Mouse (Mus musculus) midbrain, postnatal 0 days (tissue): Measurements from ENCODE around the gene Kank4. TPM values are rescaled to one million over a fixed set of nuclear protein-coding genes. Genes with fewer than 3 reads are reported as not detected.

Source experiments
- ATAC-seq: fragments of 200-750 bp; cut with Nextera tagmentation; 2 replicates; pipeline ENCODE4 v1.8.0; 2017; ENCODE audit warnings: moderate number of reproducible peaks, mild to moderate bottlenecking, moderate TSS enrichment, moderate library complexity; ENCODE audit not compliant: low FRiP score
- DNase-seq: peaks from one replicate; pipeline ENCODE4 v3.0.0-alpha.2; 2015; ENCODE audit warnings: low spot score
- H3K27ac ChIP-seq: fragments of 300-500 bp; sonication (generic); 2 replicates; pipeline ENCODE4 v1.5.1; 2014; ENCODE audit warnings: low read depth, mild to moderate bottlenecking, low read length, mixed read lengths
- H3K27me3 ChIP-seq: fragments of 300-500 bp; sonication (generic); 2 replicates; pipeline ENCODE4 v1.6.1; 2014; ENCODE audit warnings: low read length, control low read depth, mixed read lengths; ENCODE audit not compliant: insufficient read depth
- H3K36me3 ChIP-seq: fragments of 300-500 bp; sonication (generic); 2 replicates; pipeline ENCODE4 v1.6.1; 2014; ENCODE audit warnings: low read length, control low read depth, mixed read lengths; ENCODE audit not compliant: insufficient read depth
- H3K4me1 ChIP-seq: fragments of 300-500 bp; sonication (generic); 2 replicates; pipeline ENCODE4 v1.6.1; 2014; ENCODE audit warnings: mild to moderate bottlenecking, control low read depth, antibody characterized with exemption, low read length, mixed read lengths; ENCODE audit not compliant: insufficient read depth
- H3K4me2 ChIP-seq: fragments of 300-500 bp; sonication (generic); 2 replicates; pipeline ENCODE4 v1.6.1; 2014; ENCODE audit warnings: low read depth, mild to moderate bottlenecking, low read length, mixed read lengths; ENCODE audit not compliant: poor library complexity, severe bottlenecking
- H3K4me3 ChIP-seq: fragments of 300-500 bp; sonication (generic); 2 replicates; pipeline ENCODE4 v1.5.1; 2014; ENCODE audit warnings: low read depth, mild to moderate bottlenecking, low read length, moderate library complexity
- H3K9ac ChIP-seq: fragments of 300-500 bp; sonication (generic); replicated peaks from 2 replicates; pipeline ENCODE4 v1.6.1; 2014; ENCODE audit warnings: mild to moderate bottlenecking, low read length, moderate library complexity, mixed read lengths; ENCODE audit not compliant: poor library complexity, severe bottlenecking
- H3K9me3 ChIP-seq: fragments of 300-500 bp; sonication (generic); 2 replicates; pipeline ENCODE4 v1.6.1; 2016; ENCODE audit warnings: low read length, control low read depth
- CTCF ChIP-seq: IDR thresholded peaks from 2 replicates; pipeline ENCODE4 v1.5.1; 2016; ENCODE audit warnings: antibody characterized with exemption, mild to moderate bottlenecking
- WGBS: fragments of 180-500 bp; shearing (Covaris S2); extraction: QIAGEN DNeasy Blood & Tissue Kit; methylation state at CpG from one replicate; pipeline ENCODE4 v1.1.7; 2014; 5-methylcytosine and 5-hydroxymethylcytosine counted together
- polyA plus RNA-seq: library from polyadenylated mRNA; unstranded; fragments of >200 nt; fragmentation: Nextera tagmentation; extraction: Ambion mirVana; gene quantifications from 2 replicates; pipeline ENCODE4 v1.2.1, GENCODE M21; 2015
- total RNA-seq: library from RNA; depleted of rRNA; stranded (reverse); fragments of >200 nt; gene quantifications from 2 replicates; pipeline ENCODE4 v1.2.3, GENCODE M21; 2014

Kank4 gene
- total and polyA plus RNA-seq, 2 experiments from 2014 or later = 0.32 to 4.4 TPM

- Histone ChIP-seq H3K27me3 (no peaks in the 10 kb centered on the region), H3K4me2 (no peak overlapping the region), H3K36me3 (no peaks in the 10 kb centered on the region), H3K4me1 (no peaks in the 10 kb centered on the region), H3K4me3 (no peak overlapping the region), H3K9me3 (no peaks in the 10 kb centered on the region), H3K27ac (no peak overlapping the region), H3K9ac (no peak overlapping the region)
- no peak for DNase-seq
- 0 out of 2 replicates have a peak, but pooled peaks have one; percentile 13 for ATAC-seq
- TF ChIP-seq CTCF = no peak
- 63% methylated on average over 3 of the region's 3 CpGs for WGBS
These were observed 5.7 kb upstream of the Kank4 start for GRCm38 (mm10) chr4:98823047-98823446.

- H3K9me3 ChIP-seq = no peaks in the 10 kb centered on the region
- ATAC-seq = no peak
- no peak overlapping the region for H3K9ac ChIP-seq
- H3K4me3 ChIP-seq = no peak overlapping the region
- no peak for TF ChIP-seq CTCF
- no peak overlapping the region for H3K4me2 ChIP-seq
- DNase-seq = no peak
- no peaks in the 10 kb centered on the region for H3K36me3 ChIP-seq
- WGBS = 81% methylated on average over 3 of the region's 3 CpGs
- no peaks in the 10 kb centered on the region for H3K4me1 ChIP-seq
- H3K27me3 ChIP-seq = peaks cover 2% of the 10 kb centered on the region; the same call in 1 of the 2 replicates
- no peak overlapping the region for H3K27ac ChIP-seq
These were observed 5.1 kb upstream of the Kank4 start for GRCm38 (mm10) chr4:98822478-98822877.

GRCm38 (mm10) chr4:98819216-98819755 is 1.9 kb upstream of the Kank4 start:
- no peak overlapping the region for H3K27ac ChIP-seq
- no peaks in the 10 kb centered on the region for H3K36me3 ChIP-seq
- no peaks in the 10 kb centered on the region for H3K9me3 ChIP-seq
- no peaks in the 10 kb centered on the region for H3K4me1 ChIP-seq
- no peak overlapping the region for H3K4me2 ChIP-seq
- no peak for DNase-seq
- WGBS = 83% methylated on average over 10 of the region's 10 CpGs
- no peak overlapping the region for H3K4me3 ChIP-seq
- TF ChIP-seq CTCF = no peak
- peaks cover 19% of the 10 kb centered on the region for H3K27me3 ChIP-seq
- no peak overlapping the region for H3K9ac ChIP-seq
- ATAC-seq = no peak

DNA sequence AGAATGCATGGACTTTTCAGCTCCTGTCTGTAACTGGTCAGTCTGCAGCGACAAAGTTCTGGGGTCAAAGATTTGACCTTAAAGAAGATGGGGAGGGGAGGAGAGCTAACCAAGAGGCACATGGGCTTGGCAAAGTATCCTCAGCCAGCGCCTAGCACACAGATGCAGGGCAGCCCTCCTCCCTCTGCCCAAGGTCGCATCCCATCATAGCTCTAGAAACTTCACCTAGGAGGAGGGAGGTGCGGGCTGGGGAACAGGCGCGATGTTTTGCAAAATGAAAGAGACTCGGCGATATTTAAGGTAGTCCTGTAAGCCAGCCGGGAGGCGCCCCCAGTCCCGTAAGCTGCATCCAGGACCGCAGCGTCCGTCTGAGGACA is 542 bp downstream of the Kank4 start:
- Histone ChIP-seq H3K9ac (peak overlapping the region; percentile 63), H3K36me3 (no peaks in the 10 kb centered on the region), H3K4me2 (peak overlapping the region; percentile 99), H3K9me3 (no peaks in the 10 kb centered on the region), H3K27me3 (peaks cover 19% of the 10 kb centered on the region), H3K4me1 (no peaks in the 10 kb centered on the region), H3K27ac (no peak overlapping the region), H3K4me3 (peak overlapping the region; percentile 78)
- no peak for TF ChIP-seq CTCF
- 2% methylated on average over 14 of the region's 14 CpGs for WGBS
- no peak for DNase-seq
- ATAC-seq = no peak

DNA sequence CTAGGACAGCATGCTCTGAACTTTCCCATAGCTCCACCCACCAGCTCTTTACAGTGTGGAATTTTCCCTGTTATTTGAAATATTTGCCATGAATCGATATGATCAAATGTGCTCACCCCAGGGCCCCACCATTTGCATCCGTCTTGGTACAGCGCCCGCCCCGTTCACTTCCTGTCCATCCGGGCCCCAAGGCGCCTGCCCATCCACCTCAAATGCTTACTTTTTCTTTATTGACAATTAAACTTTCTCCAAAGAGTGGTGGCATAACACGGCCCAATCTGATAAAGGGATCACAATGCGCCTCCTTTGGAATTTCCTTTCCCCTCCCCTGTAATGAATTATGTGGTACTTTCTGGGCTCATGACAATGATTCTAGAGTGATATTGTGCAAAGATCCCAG is 11.0 kb downstream of the Kank4 start:
- TF ChIP-seq CTCF = no peak
- Histone ChIP-seq H3K4me3 (no peak overlapping the region), H3K9ac (no peak overlapping the region), H3K36me3 (no peaks in the 10 kb centered on the region), H3K27me3 (no peaks in the 10 kb centered on the region; the same call in 1 of the 2 replicates), H3K9me3 (no peaks in the 10 kb centered on the region), H3K4me2 (no peak overlapping the region), H3K27ac (no peak overlapping the region), H3K4me1 (no peaks in the 10 kb centered on the region)
- 89% methylated on average over 9 of the region's 9 CpGs for WGBS
- ATAC-seq = no peak
- DNase-seq = no peak

DNA sequence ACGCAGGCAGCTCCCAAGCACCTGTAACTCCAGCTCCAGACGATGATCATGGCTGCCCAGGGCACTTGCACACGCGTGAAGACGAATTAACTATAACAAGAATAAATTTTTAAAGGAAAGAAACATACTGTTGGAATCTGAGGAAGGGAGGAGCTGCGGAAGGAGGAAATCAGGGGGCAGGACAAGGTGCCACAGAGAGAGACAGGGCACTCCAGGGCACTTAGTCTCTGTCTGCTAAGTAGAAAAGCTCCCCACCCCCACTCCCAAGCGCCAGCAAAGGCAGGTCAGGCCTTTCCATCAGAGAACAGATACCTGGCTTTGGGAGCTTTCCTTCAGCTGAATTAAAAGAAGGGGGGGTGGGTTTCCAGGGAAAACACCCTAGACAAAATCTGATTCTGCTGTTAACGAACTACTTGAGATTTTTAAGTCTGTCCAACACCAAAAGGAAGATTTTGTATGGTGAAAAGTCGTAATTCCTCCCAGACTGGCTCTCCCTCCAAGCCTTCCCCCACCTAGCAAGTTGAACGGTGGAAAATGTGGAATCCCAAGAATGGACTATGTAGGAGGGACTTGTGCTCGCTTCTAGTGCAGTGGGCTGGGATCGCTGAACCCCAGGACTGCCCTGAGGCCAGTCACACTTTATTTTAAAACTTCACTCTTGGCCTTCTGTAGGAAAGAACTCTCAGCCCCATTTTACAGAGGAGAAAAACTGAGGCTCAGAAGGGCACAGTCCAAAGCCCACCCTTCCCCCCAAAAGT is 11.9 kb downstream of the Kank4 start:
- Histone ChIP-seq H3K9me3 (no peaks in the 10 kb centered on the region), H3K27ac (no peak overlapping the region), H3K36me3 (no peaks in the 10 kb centered on the region), H3K27me3 (no peaks in the 10 kb centered on the region; the same call in 1 of the 2 replicates), H3K9ac (no peak overlapping the region), H3K4me1 (no peaks in the 10 kb centered on the region), H3K4me2 (no peak overlapping the region), H3K4me3 (no peak overlapping the region)
- no peak for TF ChIP-seq CTCF
- ATAC-seq (no peak), DNase-seq (no peak)
- WGBS = 74% methylated on average over 12 of the region's 12 CpGs
